Mouse (Mus musculus) small intestine, adult 2 months (tissue): ENCODE results near the gene Pin1rt1. TPM values are rescaled to one million over a fixed set of nuclear protein-coding genes. Genes with fewer than 3 reads are reported as not detected.

Experiments
- H3K27ac ChIP-seq: fragments of 200-500 bp; 2 replicates; pipeline ENCODE4 v1.5.1; 2012; ENCODE audit warnings: low read depth, low read length, control low read depth, inconsistent platforms; ENCODE audit not compliant: insufficient read depth
- H3K27me3 ChIP-seq: fragments of 200-500 bp; 2 replicates; pipeline ENCODE4 v1.6.1; 2012; ENCODE audit warnings: mild to moderate bottlenecking, moderate library complexity, low read length, inconsistent platforms; ENCODE audit not compliant: control insufficient read depth, insufficient read depth
- H3K36me3 ChIP-seq: fragments of 200-500 bp; 2 replicates; pipeline ENCODE4 v1.6.1; 2012; ENCODE audit warnings: mild to moderate bottlenecking, low read length, control low read depth, inconsistent platforms; ENCODE audit not compliant: control insufficient read depth, insufficient read depth
- H3K4me1 ChIP-seq: fragments of 200-500 bp; 2 replicates; pipeline ENCODE4 v1.6.1; 2012; ENCODE audit warnings: low read length, inconsistent platforms, mixed read lengths; ENCODE audit not compliant: control insufficient read depth, insufficient read depth, insufficient read length
- H3K4me3 ChIP-seq: fragments of 200-500 bp; 2 replicates; pipeline ENCODE4 v1.5.1; 2012; ENCODE audit warnings: low read depth, mild to moderate bottlenecking, control low read depth, inconsistent platforms, low read length, moderate library complexity
- CTCF ChIP-seq: fragments of 200-500 bp; IDR thresholded peaks from 2 replicates; pipeline ENCODE4 v1.5.1; 2012; ENCODE audit warnings: low read depth, mild to moderate bottlenecking, control low read depth, inconsistent platforms, low read length, moderate library complexity, mixed read lengths; ENCODE audit not compliant: insufficient replicate concordance, insufficient read length; ENCODE audit errors: extremely low read depth
- POLR2A ChIP-seq: fragments of 200-500 bp; IDR thresholded peaks from 2 replicates; pipeline ENCODE4 v1.6.1; 2012; ENCODE audit warnings: low read depth, mild to moderate bottlenecking, control low read depth, inconsistent platforms, low read length, moderate library complexity
- WGBS: fragments of 180-500 bp; shearing (Covaris S2); methylation state at CpG from one replicate; pipeline ENCODE4 v1.1.7; 2018; 5-methylcytosine and 5-hydroxymethylcytosine counted together
- polyA plus RNA-seq: library from polyadenylated mRNA; depleted of rRNA; stranded (reverse); fragments of >200 nt; gene quantifications from 2 replicates; pipeline ENCODE4 v1.2.3, GENCODE M21; 2012

The Pin1rt1 gene
- polyA plus RNA-seq, 1 experiment, result not detected

DNA sequence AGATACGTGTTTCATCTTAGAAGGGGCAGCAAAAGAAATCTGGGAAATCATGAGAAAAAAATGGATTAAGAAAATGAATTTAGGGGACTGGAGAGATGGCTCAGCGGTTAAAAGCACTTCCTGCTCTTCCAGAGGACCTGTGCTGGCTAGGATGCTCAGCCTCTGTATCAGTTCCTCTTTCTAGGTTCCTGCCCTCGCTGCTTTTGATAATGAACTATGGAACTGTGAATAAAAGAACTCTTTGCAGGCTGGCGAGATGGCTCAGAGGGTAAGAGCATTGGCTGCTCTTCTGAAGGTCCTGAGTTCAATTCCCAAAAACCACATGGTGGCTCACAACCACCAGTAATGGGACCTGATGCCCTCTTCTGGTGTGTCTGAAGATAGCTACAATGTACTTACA lies 25.5 kb downstream of the Pin1rt1 start:
- H3K27me3 ChIP-seq, result no peaks in the 10 kb centered on the region
- H3K36me3 ChIP-seq, result no peaks in the 10 kb centered on the region
- TF ChIP-seq CTCF (no peak), POLR2A (no peak)
- no peak overlapping the region for H3K4me3 ChIP-seq
- no peaks in the 10 kb centered on the region for H3K4me1 ChIP-seq
- 67% methylated on average over 4 of the region's 4 CpGs for WGBS
- no peak overlapping the region for H3K27ac ChIP-seq

DNA sequence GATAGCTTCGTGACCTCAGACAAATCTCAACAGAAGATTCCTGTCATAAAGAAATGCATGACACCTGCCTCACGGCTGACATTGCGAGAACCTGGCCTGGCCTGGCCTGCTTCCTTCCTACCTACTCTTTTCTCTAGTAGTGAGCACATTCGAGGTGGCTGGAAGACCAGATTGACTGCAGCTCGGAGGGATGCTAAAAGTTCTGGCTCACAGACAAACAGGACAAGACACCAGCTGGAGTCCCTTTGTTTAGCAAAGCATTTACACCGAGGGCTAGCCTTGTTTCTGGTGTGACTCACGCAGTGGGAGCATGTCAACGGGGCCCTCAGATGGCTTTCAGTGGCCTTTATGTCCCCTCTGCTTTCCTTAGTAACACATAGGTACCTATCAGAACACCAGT lies 27.5 kb downstream of the Pin1rt1 start:
- no peak for TF ChIP-seq CTCF
- no peaks in the 10 kb centered on the region for H3K36me3 ChIP-seq
- H3K27me3 ChIP-seq, result no peaks in the 10 kb centered on the region
- H3K4me3 ChIP-seq, result no peak overlapping the region
- H3K4me1 ChIP-seq, result no peaks in the 10 kb centered on the region
- 70% methylated on average over 8 of the region's 8 CpGs for WGBS
- H3K27ac ChIP-seq, result no peak overlapping the region

DNA sequence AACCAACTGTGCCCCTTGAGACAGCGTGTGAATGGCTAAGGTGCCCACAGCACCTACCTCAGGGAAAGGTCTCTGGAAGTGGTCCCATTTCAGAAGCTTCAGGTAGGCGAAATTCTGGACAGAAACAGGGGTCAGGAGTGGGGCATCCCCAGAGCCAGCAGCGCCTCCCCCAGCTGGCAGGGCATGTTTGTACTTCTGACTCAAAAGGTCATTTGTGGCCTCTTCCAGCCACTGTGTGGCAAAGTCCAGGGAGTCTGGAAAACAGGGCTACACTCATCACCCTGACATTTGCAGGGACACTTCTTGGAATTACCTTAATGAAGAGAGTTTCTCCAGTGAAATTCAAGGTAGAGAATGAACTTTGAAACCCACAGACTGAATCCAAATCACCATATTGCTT lies 27.9 kb downstream of the Pin1rt1 start:
- Histone ChIP-seq H3K4me3 (no peak overlapping the region), H3K27me3 (no peaks in the 10 kb centered on the region), H3K4me1 (no peaks in the 10 kb centered on the region), H3K27ac (no peak overlapping the region), H3K36me3 (no peaks in the 10 kb centered on the region)
- WGBS, result 70% methylated on average over 3 of the region's 3 CpGs
- TF ChIP-seq CTCF (no peak), POLR2A (no peak)

DNA sequence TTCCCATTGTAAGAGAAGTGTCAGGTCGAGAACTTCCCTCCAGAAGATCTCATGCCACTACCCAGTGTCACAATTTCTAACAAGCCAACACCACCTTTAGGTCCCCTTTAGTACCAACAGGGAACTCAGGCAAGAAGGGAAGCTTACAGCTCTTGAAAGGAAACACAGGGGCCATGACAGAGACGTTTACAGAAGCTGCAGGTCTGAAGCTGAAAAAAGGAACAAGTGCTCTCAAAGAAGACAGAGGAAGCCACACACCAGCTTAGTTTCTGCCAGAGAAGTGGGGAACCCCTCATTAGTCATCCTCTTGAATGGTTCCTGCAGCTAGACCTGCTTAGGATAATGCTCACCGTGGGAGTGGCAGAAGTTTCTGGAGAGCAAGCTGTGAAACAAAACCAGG lies 28.9 kb downstream of the Pin1rt1 start:
- no peaks in the 10 kb centered on the region for H3K27me3 ChIP-seq
- 68% methylated on average over 3 of the region's 3 CpGs for WGBS
- no peak for TF ChIP-seq CTCF
- TF ChIP-seq POLR2A, result no peak

DNA sequence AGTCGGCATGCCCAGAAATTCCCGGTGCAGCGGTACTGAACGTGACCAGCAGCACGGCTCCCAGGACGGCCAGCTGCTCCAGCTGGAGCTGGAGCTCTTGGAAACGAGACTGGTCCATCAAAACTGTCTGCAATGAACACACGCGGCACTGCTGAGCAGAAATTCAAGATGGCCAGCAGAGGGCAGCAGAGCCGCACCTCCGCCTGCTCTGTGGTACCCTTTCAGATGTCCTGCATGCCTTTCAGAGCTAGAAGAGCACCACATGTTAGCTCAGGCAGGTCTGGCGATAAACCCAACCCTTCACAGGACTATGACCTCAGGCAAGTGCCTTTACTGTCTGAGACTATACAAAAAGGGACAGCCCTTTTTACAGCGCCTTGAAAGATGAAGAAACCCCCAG lies 30.8 kb downstream of the Pin1rt1 start:
- Histone ChIP-seq H3K4me1 (no peaks in the 10 kb centered on the region), H3K27ac (no peak overlapping the region), H3K27me3 (no peaks in the 10 kb centered on the region), H3K4me3 (no peak overlapping the region), H3K36me3 (no peaks in the 10 kb centered on the region; the same call in 1 of the 2 replicates)
- TF ChIP-seq CTCF (peak; percentile 97), POLR2A (no peak)
- WGBS, result 7% methylated on average over 13 of the region's 13 CpGs

More for the DNA sequence above, 28.9 kb downstream of the Pin1rt1 start:
- Histone ChIP-seq H3K4me1 (no peaks in the 10 kb centered on the region), H3K36me3 (no peaks in the 10 kb centered on the region), H3K4me3 (no peak overlapping the region), H3K27ac (no peak overlapping the region)

DNA sequence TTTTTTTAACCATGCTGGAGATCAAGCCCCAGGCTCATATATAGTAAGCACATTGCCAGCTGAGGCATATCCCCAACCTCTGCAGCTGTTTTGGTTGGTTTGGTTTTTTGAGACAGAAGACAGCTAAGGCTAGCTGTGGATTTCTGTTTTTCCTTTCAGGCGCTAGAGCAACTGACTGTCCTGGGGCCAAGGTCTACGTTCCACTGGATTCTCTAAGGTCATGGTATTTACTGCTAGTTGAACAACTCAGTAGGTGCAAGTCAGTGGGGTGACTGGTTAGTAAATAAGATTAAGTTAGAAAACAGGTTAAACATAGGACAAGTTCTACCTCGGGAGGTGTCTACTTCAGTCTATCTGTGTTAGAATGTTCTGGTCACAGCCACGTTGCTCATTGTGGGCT lies 31.4 kb downstream of the Pin1rt1 start:
- H3K27ac ChIP-seq, result no peak overlapping the region
- H3K27me3 ChIP-seq, result no peaks in the 10 kb centered on the region
- no peak for TF ChIP-seq CTCF
- no peak for TF ChIP-seq POLR2A
- no peak overlapping the region for H3K4me3 ChIP-seq
- 84% methylated on average over 4 of the region's 4 CpGs for WGBS
- no peaks in the 10 kb centered on the region for H3K4me1 ChIP-seq
- H3K36me3 ChIP-seq, result no peaks in the 10 kb centered on the region; the same call in 1 of the 2 replicates

DNA sequence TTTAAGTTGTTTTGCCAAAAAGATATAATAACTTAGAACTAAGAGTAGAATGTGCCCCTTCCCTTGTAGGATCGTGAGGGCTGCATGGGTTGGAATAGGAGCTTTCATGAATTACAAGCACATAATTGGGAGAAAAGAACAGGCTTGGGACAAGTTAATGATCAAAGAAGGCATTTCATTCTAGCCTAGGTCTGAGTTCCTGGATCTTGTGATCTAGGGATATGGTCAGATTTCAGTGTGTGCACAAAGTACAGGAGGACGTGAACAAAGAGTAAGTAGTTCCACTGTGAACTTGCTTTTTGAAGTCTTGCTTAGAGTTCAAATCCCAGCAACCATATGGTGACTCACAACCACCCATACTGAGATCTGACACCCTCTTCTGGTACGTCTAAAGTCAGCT lies 38.9 kb downstream of the Pin1rt1 start:
- H3K36me3 ChIP-seq, result peaks cover 2% of the 10 kb centered on the region; the same call in 1 of the 2 replicates
- 72% methylated on average over 3 of the region's 3 CpGs for WGBS

DNA sequence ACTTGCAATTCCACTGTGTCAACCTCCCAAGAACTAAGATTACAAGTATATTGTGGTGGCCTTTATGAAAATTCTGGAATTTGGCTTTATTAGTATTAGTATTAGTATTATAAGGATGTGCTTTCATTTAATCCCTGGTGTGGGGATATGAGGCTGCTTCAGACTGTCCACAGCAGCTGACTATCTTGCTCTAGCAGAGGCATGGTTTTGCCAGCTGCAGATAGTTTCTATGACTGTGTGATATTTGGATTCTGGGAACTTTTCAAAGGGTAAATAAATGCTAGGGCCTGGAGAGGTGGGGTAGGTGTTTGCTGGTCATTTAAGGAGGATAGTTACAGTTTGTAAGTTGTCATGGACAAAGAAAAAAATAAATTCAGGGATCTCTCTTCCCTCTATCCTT lies 44.5 kb downstream of the Pin1rt1 start:
- no peak overlapping the region for H3K27ac ChIP-seq
- no peaks in the 10 kb centered on the region for H3K4me1 ChIP-seq
- no peaks in the 10 kb centered on the region for H3K36me3 ChIP-seq
- no peak overlapping the region for H3K4me3 ChIP-seq
- no peak for TF ChIP-seq POLR2A
- TF ChIP-seq CTCF, result no peak
- no peaks in the 10 kb centered on the region for H3K27me3 ChIP-seq

More for the DNA sequence above, 38.9 kb downstream of the Pin1rt1 start:
- Histone ChIP-seq H3K27ac (no peak overlapping the region), H3K27me3 (no peaks in the 10 kb centered on the region), H3K4me3 (no peak overlapping the region), H3K4me1 (no peaks in the 10 kb centered on the region)
- no peak for TF ChIP-seq CTCF
- TF ChIP-seq POLR2A, result no peak
